Mouse (Mus musculus): ENCODE measurements around the gene Ddx52. TPM values are rescaled to one million over a fixed set of nuclear protein-coding genes. Genes with fewer than 3 reads are reported as not detected.

Ddx52 gene
- 32.3 and 40.2 TPM in 2 replicates for polyA plus RNA-seq (2016; fragmentation: Nextera tagmentation; extraction: Ambion mirVana)

- WGBS = 2% methylated on average over 49 of the region's 49 CpGs
- peak within 1 kb of the TSS; percentile 93 for H3K4me3 ChIP-seq
- H3K9me3 ChIP-seq = no peaks in the 10 kb centered on the region
- H3K27ac ChIP-seq = peak within 1 kb of the TSS; percentile 94
- H3K36me3 ChIP-seq = peaks cover 40% of the 10 kb centered on the region
- peaks cover 13% of the 10 kb centered on the region for H3K4me1 ChIP-seq (replicated peaks)
- DNase-seq (ENCODE audit: low spot score) = peak; percentile 88
- H3K27me3 ChIP-seq (ENCODE audit: insufficient read depth, poor library complexity, severe bottlenecking) = peaks cover 11% of the 10 kb centered on the region; the same call in 1 of the 2 replicates
These were observed at the start of gene Ddx52 for GRCm38 (mm10) chr11:83941950-83942840. Ddx52 (plus strand) TSS chr11:83942062.

- H3K4me3 ChIP-seq = no peak overlapping the region
- WGBS = 76% methylated on average over 9 of the region's 9 CpGs
- no peaks in the 10 kb centered on the region for H3K9me3 ChIP-seq
These were observed 48.5 kb upstream of the Ddx52 start for GRCm38 (mm10) chr11:83893325-83893724.

GRCm38 (mm10) chr11:83896430-83897410 is 45.1 kb upstream of the Ddx52 start:
- Histone ChIP-seq H3K27ac (no peak overlapping the region), H3K4me1 (replicated peaks) (peaks cover 16% of the 10 kb centered on the region), H3K36me3 (no peaks in the 10 kb centered on the region), H3K4me3 (no peak overlapping the region), H3K27me3 (ENCODE audit: insufficient read depth, poor library complexity, severe bottlenecking) (no peaks in the 10 kb centered on the region), H3K9me3 (no peaks in the 10 kb centered on the region)
- no peak for DNase-seq (ENCODE audit: low spot score)
- WGBS = 87% methylated on average over 16 of the region's 16 CpGs

More at GRCm38 (mm10) chr11:83893325-83893724, 48.5 kb upstream of the Ddx52 start:
- no peaks in the 10 kb centered on the region for H3K27me3 ChIP-seq (ENCODE audit: insufficient read depth, poor library complexity, severe bottlenecking)
- no peak for DNase-seq (ENCODE audit: low spot score)
- H3K27ac ChIP-seq = no peak overlapping the region; the same call in 1 of the 2 replicates
- H3K36me3 ChIP-seq = no peaks in the 10 kb centered on the region
- H3K4me1 ChIP-seq (replicated peaks) = peaks cover 22% of the 10 kb centered on the region

GRCm38 (mm10) chr11:83897569-83897968 is 44.3 kb upstream of the Ddx52 start:
- peaks cover 8% of the 10 kb centered on the region for H3K4me1 ChIP-seq (replicated peaks)

GRCm38 (mm10) chr11:83902812-83903211 is 39.0 kb upstream of the Ddx52 start:
- no peak for DNase-seq (ENCODE audit: low spot score)
- WGBS = 84% methylated on average over 3 of the region's 3 CpGs
- Histone ChIP-seq H3K4me1 (replicated peaks) (peaks cover 5% of the 10 kb centered on the region; the same call in 1 of the 2 replicates), H3K4me3 (no peak overlapping the region), H3K36me3 (no peaks in the 10 kb centered on the region), H3K27ac (no peak overlapping the region), H3K27me3 (ENCODE audit: insufficient read depth, poor library complexity, severe bottlenecking) (no peaks in the 10 kb centered on the region), H3K9me3 (no peaks in the 10 kb centered on the region)

More at GRCm38 (mm10) chr11:83897569-83897968, 44.3 kb upstream of the Ddx52 start:
- H3K36me3 ChIP-seq = no peaks in the 10 kb centered on the region
- H3K9me3 ChIP-seq = no peaks in the 10 kb centered on the region
- no peak overlapping the region for H3K27ac ChIP-seq
- WGBS = 81% methylated on average over 7 of the region's 7 CpGs
- no peaks in the 10 kb centered on the region for H3K27me3 ChIP-seq (ENCODE audit: insufficient read depth, poor library complexity, severe bottlenecking)
- no peak for DNase-seq (ENCODE audit: low spot score)
- no peak overlapping the region for H3K4me3 ChIP-seq

- 77% methylated on average over 5 of the region's 5 CpGs for WGBS
- H3K4me3 ChIP-seq = no peak overlapping the region
- DNase-seq (ENCODE audit: low spot score) = no peak
- no peak overlapping the region for H3K27ac ChIP-seq
- H3K4me1 ChIP-seq (replicated peaks) = peaks cover 10% of the 10 kb centered on the region
- no peaks in the 10 kb centered on the region for H3K36me3 ChIP-seq
- no peaks in the 10 kb centered on the region for H3K27me3 ChIP-seq (ENCODE audit: insufficient read depth, poor library complexity, severe bottlenecking)
- H3K9me3 ChIP-seq = no peaks in the 10 kb centered on the region
These were observed 36.1 kb upstream of the Ddx52 start for GRCm38 (mm10) chr11:83905756-83906155.

DNA sequence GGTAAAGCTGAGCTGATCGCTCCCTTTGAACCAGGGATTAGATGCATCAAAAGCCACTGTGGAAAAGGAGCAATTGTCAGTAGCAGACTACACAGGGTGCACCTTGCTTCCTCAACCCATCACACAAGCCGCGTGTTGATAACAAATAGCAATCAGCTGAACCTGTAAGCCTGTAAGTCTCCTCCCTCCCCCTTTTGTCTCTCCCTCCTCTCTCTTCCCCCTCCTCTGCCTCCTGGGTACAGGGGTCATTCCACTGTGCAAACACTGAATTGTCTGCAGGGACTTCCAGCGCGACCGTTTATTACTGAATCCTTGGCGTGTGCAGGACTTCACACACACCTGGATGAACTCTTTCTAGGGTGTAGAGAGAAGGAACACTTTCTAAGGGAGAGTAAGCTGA is 33.5 kb upstream of the Ddx52 start:
- H3K27me3 ChIP-seq (ENCODE audit: insufficient read depth, poor library complexity, severe bottlenecking) = no peaks in the 10 kb centered on the region
- DNase-seq (ENCODE audit: low spot score) = no peak
- no peaks in the 10 kb centered on the region for H3K36me3 ChIP-seq
- H3K27ac ChIP-seq = no peak overlapping the region
- H3K9me3 ChIP-seq = no peaks in the 10 kb centered on the region
- H3K4me3 ChIP-seq = no peak overlapping the region
- peaks cover 10% of the 10 kb centered on the region for H3K4me1 ChIP-seq (replicated peaks)
- WGBS = 40% methylated on average over 7 of the region's 7 CpGs

GRCm38 (mm10) chr11:83913824-83914311 is 28.0 kb upstream of the Ddx52 start:
- Histone ChIP-seq H3K36me3 (no peaks in the 10 kb centered on the region), H3K27me3 (ENCODE audit: insufficient read depth, poor library complexity, severe bottlenecking) (no peaks in the 10 kb centered on the region), H3K27ac (no peak overlapping the region), H3K4me3 (no peak overlapping the region), H3K9me3 (no peaks in the 10 kb centered on the region), H3K4me1 (replicated peaks) (no peaks in the 10 kb centered on the region)
- no peak for DNase-seq (ENCODE audit: low spot score)
- WGBS = 83% methylated on average over 8 of the region's 8 CpGs

- no peak overlapping the region for H3K4me3 ChIP-seq
- DNase-seq (ENCODE audit: low spot score) = no peak
- 79% methylated on average over 4 of the region's 4 CpGs for WGBS
- H3K9me3 ChIP-seq = no peaks in the 10 kb centered on the region
- H3K36me3 ChIP-seq = no peaks in the 10 kb centered on the region
- no peak overlapping the region for H3K27ac ChIP-seq
- no peaks in the 10 kb centered on the region for H3K27me3 ChIP-seq (ENCODE audit: insufficient read depth, poor library complexity, severe bottlenecking)
- no peaks in the 10 kb centered on the region for H3K4me1 ChIP-seq (replicated peaks)
These were observed 27.4 kb upstream of the Ddx52 start for GRCm38 (mm10) chr11:83914501-83914900.

DNA sequence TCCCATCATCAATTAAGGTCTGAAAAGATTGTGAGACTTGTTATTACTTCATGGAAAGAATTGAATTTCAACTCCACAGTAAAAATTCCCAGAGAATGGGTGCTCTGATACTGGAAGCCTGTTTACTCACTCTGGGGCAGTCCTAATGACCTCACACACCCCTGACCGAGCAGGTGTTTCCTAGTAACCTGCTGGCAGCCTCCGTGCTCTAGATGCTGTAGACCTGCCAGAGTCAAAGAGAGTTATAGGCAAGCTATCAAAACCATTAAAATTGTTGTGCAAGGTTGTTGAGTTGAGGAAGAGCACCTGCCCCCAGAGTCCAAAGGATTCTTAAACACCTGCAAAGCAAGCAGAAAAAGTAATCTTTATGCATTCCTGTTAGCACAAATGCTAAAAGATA is 19.3 kb upstream of the Ddx52 start:
- no peak overlapping the region for H3K4me3 ChIP-seq
- H3K9me3 ChIP-seq = no peaks in the 10 kb centered on the region
- no peak for DNase-seq (ENCODE audit: low spot score)
- peaks cover 12% of the 10 kb centered on the region; the same call in 1 of the 2 replicates for H3K27me3 ChIP-seq (ENCODE audit: insufficient read depth, poor library complexity, severe bottlenecking)
- whole genome bisulfite sequencing = 70% methylated on average over 2 of the region's 2 CpGs
- H3K4me1 ChIP-seq (replicated peaks) = peaks cover 6% of the 10 kb centered on the region
- no peaks in the 10 kb centered on the region for H3K36me3 ChIP-seq
- no peak overlapping the region for H3K27ac ChIP-seq

- Histone ChIP-seq H3K27ac (no peak overlapping the region), H3K36me3 (no peaks in the 10 kb centered on the region), H3K4me1 (replicated peaks) (peaks cover 6% of the 10 kb centered on the region), H3K4me3 (no peak overlapping the region), H3K9me3 (no peaks in the 10 kb centered on the region), H3K27me3 (ENCODE audit: insufficient read depth, poor library complexity, severe bottlenecking) (peaks cover 12% of the 10 kb centered on the region; the same call in 1 of the 2 replicates)
- peak; percentile 18 for DNase-seq (ENCODE audit: low spot score)
- WGBS = 55% methylated on average over 3 of the region's 3 CpGs
These were observed 14.8 kb upstream of the Ddx52 start for GRCm38 (mm10) chr11:83927097-83927496.

DNA sequence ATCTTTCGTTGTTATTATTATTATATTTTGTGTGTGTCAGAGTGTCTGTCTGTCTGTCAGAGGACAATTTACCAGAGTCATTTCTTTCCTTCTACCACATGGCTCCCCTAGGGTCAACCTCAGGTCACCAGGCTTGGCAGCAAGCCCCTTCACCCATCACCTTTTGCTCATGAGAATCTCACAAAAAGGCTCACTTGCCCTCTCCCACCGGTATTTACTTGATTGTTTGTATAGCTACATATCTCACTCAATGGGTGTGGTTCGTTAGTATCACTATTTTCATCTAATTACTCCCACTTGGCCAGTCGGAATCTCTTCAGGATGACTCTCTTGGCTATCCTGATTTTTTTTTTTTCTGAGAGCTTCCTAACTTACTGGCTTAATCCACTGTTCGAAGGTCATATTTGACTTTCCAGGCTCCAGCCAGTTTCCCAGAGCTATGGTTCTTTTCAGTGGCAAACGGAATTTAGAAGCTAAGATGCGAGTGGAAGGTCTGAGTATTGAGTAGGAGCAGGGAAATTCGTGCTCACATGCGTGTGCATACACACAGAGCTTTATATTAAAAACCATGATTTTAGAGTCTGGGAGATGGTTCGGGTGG is 9.3 kb upstream of the Ddx52 start:
- Histone ChIP-seq H3K9me3 (no peaks in the 10 kb centered on the region), H3K4me1 (replicated peaks) (no peaks in the 10 kb centered on the region), H3K27me3 (ENCODE audit: insufficient read depth, poor library complexity, severe bottlenecking) (0 out of 2 replicates have a peak, but pooled peaks cover 5% of the 10 kb centered on the region), H3K27ac (no peak overlapping the region), H3K4me3 (no peak overlapping the region), H3K36me3 (no peaks in the 10 kb centered on the region)
- no peak for DNase-seq (ENCODE audit: low spot score)
- 82% methylated on average over 10 of the region's 10 CpGs for WGBS

Data from hindbrain, embryonic 10.5 days (tissue).